Mouse (Mus musculus) adrenal gland, postnatal 4 days (tissue): ENCODE data around the gene Them5. TPM values are rescaled to one million over a fixed set of nuclear protein-coding genes. Genes with fewer than 3 reads are reported as not detected.

Source experiments
- total RNA-seq, 2 experiments: library from RNA; stranded (reverse); gene quantifications; 2 replicates each; pipeline ENCODE4 v1.2.3; 2021

Them5 gene
- total RNA-seq, 2 experiments from 2014 or later, result not detected

Other genes starting within 250 kb of the Them5 start
- not detected for gene Gm10696, start 163.9 kb upstream of the Them5 start, total RNA-seq
- gene Gm5286, start 145.4 kb upstream of the Them5 start, total RNA-seq, result not detected
- gene Gm4778, start 78.1 kb upstream of the Them5 start, total RNA-seq, result not detected
- 1 to 10 TPM; 9.0 to 9.8 TPM for gene Them4, start 32.0 kb upstream of the Them5 start, total RNA-seq
- gene C2cd4d, start 20.3 kb downstream of the Them5 start, total RNA-seq, result under 1 TPM; 0.62 to 0.67 TPM
- gene Rorc, start 30.7 kb downstream of the Them5 start, total RNA-seq, result 10 to 100 TPM; 17.7 to 18.9 TPM
- gene Lingo4, start 56.4 kb downstream of the Them5 start, total RNA-seq, result 1 to 10 TPM in 1 of 2 experiments, under 1 TPM in 1; 0.78 to 1.3 TPM
- 10 to 100 TPM; 10.5 to 15.1 TPM for gene Tdrkh, start 71.2 kb downstream of the Them5 start, total RNA-seq
- 10 to 100 TPM; 75.0 to 75.3 TPM for gene Mrpl9, start 101.2 kb downstream of the Them5 start, total RNA-seq
- not detected for gene Oaz3, start 101.8 kb downstream of the Them5 start, total RNA-seq
- gene Celf3, start 136.2 kb downstream of the Them5 start, total RNA-seq, result 10 to 100 TPM; 50.3 to 56.4 TPM
- 1 to 10 TPM; 7.1 to 7.4 TPM for gene Riiad1, start 138.2 kb downstream of the Them5 start, total RNA-seq
- 10 to 100 TPM; 39.0 to 40.4 TPM for gene Snx27, start 240.6 kb downstream of the Them5 start, total RNA-seq